In the genomic region with DNA sequence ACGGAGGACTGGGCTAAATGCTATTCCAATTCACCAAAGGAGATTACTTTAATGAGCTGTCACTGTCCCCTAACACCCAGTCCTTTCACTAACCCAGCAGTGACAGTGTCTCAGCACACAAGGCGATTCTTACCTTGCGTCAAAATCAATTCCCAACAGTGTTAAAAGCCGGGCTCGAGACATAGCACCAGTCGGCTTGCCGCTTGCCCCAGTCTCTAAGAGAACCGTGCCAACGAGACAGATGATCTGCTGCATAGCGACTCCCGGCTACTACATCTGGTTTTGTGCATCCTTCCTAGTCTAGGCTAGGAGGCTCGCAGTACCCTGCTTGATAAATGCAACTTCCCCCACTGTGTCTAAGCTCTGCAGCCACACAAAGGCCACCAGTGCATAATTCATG, we compare ENCODE assay signal across 14 mouse cellular contexts. TPM values are rescaled to one million over a fixed set of nuclear protein-coding genes. Genes with fewer than 3 reads are reported as not detected.
DNase-seq lines count a peak whose midpoint lies in the region; ATAC-seq and TF ChIP-seq lines count a peak whose summit lies in the region.
"Had no signal": no experiment of that assay in that cellular context is flagged by ENCODE, and none has a peak within 500 bp of the region (broad histone marks: within the 10 kb centered on the region; RNA-seq: fewer than 3 reads in every experiment).

No protein-coding gene starts in this region.

- H3K4me1 ChIP-seq in kidney, postnatal 0 days (replicated peaks; ENCODE audit: insufficient read depth, low read length) = no peaks in the 10 kb centered on the region
- peaks cover 20% of the 10 kb centered on the region for H3K4me1 ChIP-seq in hindbrain, embryonic 13.5 days (replicated peaks)
- no peaks in the 10 kb centered on the region; the same call in 1 of the 2 replicates for H3K4me1 ChIP-seq in midbrain, embryonic 14.5 days (ENCODE audit: control insufficient read depth, insufficient read depth, low read length)
- H3K4me1 ChIP-seq in neural tube, embryonic 15.5 days = peaks cover 6% of the 10 kb centered on the region
- H3K4me1 ChIP-seq: liver, embryonic 15.5 days had no signal

- H3K9me3 ChIP-seq in kidney, postnatal 0 days (replicated peaks; ENCODE audit: low read length) = no peaks in the 10 kb centered on the region
- H3K9me3 ChIP-seq in hindbrain, embryonic 13.5 days = 0 out of 2 replicates have a peak, but pooled peaks cover 2% of the 10 kb centered on the region
- H3K9me3 ChIP-seq in midbrain, embryonic 14.5 days (ENCODE audit: control insufficient read depth, low read length) = no peaks in the 10 kb centered on the region
- H3K9me3 ChIP-seq in neural tube, embryonic 15.5 days (replicated peaks) = no peaks in the 10 kb centered on the region
- H3K9me3 ChIP-seq: liver, embryonic 15.5 days had no signal

- no peaks in the 10 kb centered on the region for H3K27me3 ChIP-seq in kidney, postnatal 0 days (ENCODE audit: insufficient read depth, low read length)
- no peaks in the 10 kb centered on the region for H3K27me3 ChIP-seq in hindbrain, embryonic 13.5 days
- H3K27me3 ChIP-seq in midbrain, embryonic 14.5 days (ENCODE audit: control insufficient read depth, insufficient read depth, low read length) = no peaks in the 10 kb centered on the region
- no peaks in the 10 kb centered on the region for H3K27me3 ChIP-seq in neural tube, embryonic 15.5 days (replicated peaks)
- H3K27me3 ChIP-seq: limb, embryonic 13.5 days; liver, embryonic 15.5 days had no signal

- peak; percentile 46 for DNase-seq in kidney, postnatal 0 days (ENCODE audit: low spot score)
- DNase-seq in kidney, postnatal 4 days = no peak
- DNase-seq in midbrain, embryonic 14.5 days = peak; percentile 67
- no peak for DNase-seq in testis, postnatal 14 days (ENCODE audit: low spot score)
- no peak for DNase-seq in layer of hippocampus, adult 9-10 months (ENCODE audit: low spot score)
- DNase-seq: adrenal gland, adult 2 months; cerebellum, adult 8-10 months; kidney, adult 8-10 months; lung, postnatal 4 days had no signal

- 30% methylated on average over 12 of the region's 12 CpGs for WGBS in kidney, postnatal 0 days
- 44% methylated on average over 12 of the region's 12 CpGs for WGBS in hindbrain, embryonic 13.5 days
- 44% methylated on average over 12 of the region's 12 CpGs for WGBS in midbrain, embryonic 14.5 days
- 33% methylated on average over 12 of the region's 12 CpGs for WGBS in neural tube, embryonic 15.5 days

- ATAC-seq in kidney, postnatal 0 days (replicated peaks; ENCODE audit: low FRiP score, low read depth) = no peak
- ATAC-seq in hindbrain, embryonic 13.5 days (ENCODE audit: low FRiP score) = peak; percentile 57
- ATAC-seq in midbrain, embryonic 14.5 days (ENCODE audit: low FRiP score, low TSS enrichment) = 0 out of 2 replicates have a peak, but pooled peaks have one; percentile 27
- peak; percentile 59 for ATAC-seq in neural tube, embryonic 15.5 days (ENCODE audit: low FRiP score)
- ATAC-seq: CD4-positive, CD25-positive, alpha-beta regulatory T cell, adult 4 months had no signal

- TF ChIP-seq CTCF in kidney, postnatal 0 days (IDR thresholded peaks at IDR 0.05; ENCODE audit: low read depth) = no peak

- no peak overlapping the region for H3K9ac ChIP-seq in kidney, postnatal 0 days (ENCODE audit: low read depth, low read length)
- H3K9ac ChIP-seq in hindbrain, embryonic 13.5 days = 0 out of 2 replicates have a peak overlapping the region, but pooled peaks have one; percentile 30
- no peak overlapping the region for H3K9ac ChIP-seq in midbrain, embryonic 14.5 days (replicated peaks; ENCODE audit: low read length)
- H3K9ac ChIP-seq in neural tube, embryonic 15.5 days (replicated peaks) = no peak overlapping the region
- H3K9ac ChIP-seq: limb, embryonic 13.5 days; liver, embryonic 15.5 days had no signal

- no peak overlapping the region for H3K4me2 ChIP-seq in kidney, postnatal 0 days (ENCODE audit: low read length)
- peak overlapping the region; percentile 1 for H3K4me2 ChIP-seq in hindbrain, embryonic 13.5 days
- 0 out of 2 replicates have a peak overlapping the region, but pooled peaks have one; percentile 1 for H3K4me2 ChIP-seq in midbrain, embryonic 14.5 days (ENCODE audit: low read length)
- H3K4me2 ChIP-seq in neural tube, embryonic 15.5 days = peak overlapping the region; percentile 17; the same call in 1 of the 2 replicates
- H3K4me2 ChIP-seq: limb, embryonic 13.5 days; liver, embryonic 15.5 days had no signal

- no peaks in the 10 kb centered on the region for H3K36me3 ChIP-seq in kidney, postnatal 0 days (ENCODE audit: insufficient read depth, low read length)
- peaks cover 6% of the 10 kb centered on the region; the same call in 1 of the 2 replicates for H3K36me3 ChIP-seq in hindbrain, embryonic 13.5 days
- peaks cover 18% of the 10 kb centered on the region for H3K36me3 ChIP-seq in midbrain, embryonic 14.5 days (ENCODE audit: control insufficient read depth, insufficient read depth, low read length)
- no peaks in the 10 kb centered on the region for H3K36me3 ChIP-seq in neural tube, embryonic 15.5 days
- H3K36me3 ChIP-seq: liver, embryonic 15.5 days had no signal

- no peak overlapping the region for H3K27ac ChIP-seq in kidney, postnatal 0 days
- H3K27ac ChIP-seq in hindbrain, embryonic 13.5 days = peak overlapping the region; percentile 9
- 0 out of 2 replicates have a peak overlapping the region, but pooled peaks have one; percentile 15 for H3K27ac ChIP-seq in midbrain, embryonic 14.5 days (replicated peaks; ENCODE audit: low read depth, low read length)
- 0 out of 2 replicates have a peak overlapping the region, but pooled peaks have one; percentile 6 for H3K27ac ChIP-seq in neural tube, embryonic 15.5 days (replicated peaks)
- H3K27ac ChIP-seq: limb, embryonic 13.5 days; liver, embryonic 15.5 days had no signal

- no peak overlapping the region for H3K4me3 ChIP-seq in kidney, postnatal 0 days (replicated peaks; ENCODE audit: low read depth, low read length)
- H3K4me3 ChIP-seq in hindbrain, embryonic 13.5 days = no peak overlapping the region
- no peak overlapping the region for H3K4me3 ChIP-seq in midbrain, embryonic 14.5 days (replicated peaks; ENCODE audit: low read depth, low read length)
- no peak overlapping the region for H3K4me3 ChIP-seq in neural tube, embryonic 15.5 days (replicated peaks)
- H3K4me3 ChIP-seq: limb, embryonic 13.5 days; liver, embryonic 15.5 days had no signal

RNA-seq across cellular contexts. Expression of gene Sobp, which starts 12.0 kb away (rescaled TPM):
- 0.91 and 1.2 TPM in 2 replicates for polyA plus RNA-seq in kidney, postnatal 0 days (2015; fragmentation: Nextera tagmentation; extraction: Ambion mirVana)
- 12.2 and 13.2 TPM in 2 replicates for polyA plus RNA-seq in hindbrain, embryonic 13.5 days (2015; fragmentation: Nextera tagmentation; extraction: Ambion mirVana)
- 21.2 and 23.7 TPM in 2 replicates for polyA plus RNA-seq in midbrain, embryonic 14.5 days (2014; fragmentation: Nextera tagmentation; extraction: Ambion mirVana)
- 7.7 and 10.0 TPM in 2 replicates for polyA plus RNA-seq in neural tube, embryonic 15.5 days (2015; fragmentation: Nextera tagmentation; extraction: Ambion mirVana)
- polyA plus RNA-seq: CD4-positive, CD25-positive, alpha-beta regulatory T cell, adult 4 months had no signal

RNA-seq across cellular contexts. Expression of gene 9030612E09Rik, which starts 12.2 kb away (rescaled TPM):
- polyA plus RNA-seq in kidney, postnatal 0 days (2015; fragmentation: Nextera tagmentation; extraction: Ambion mirVana) = 0.62 and 0.68 TPM in 2 replicates
- 2.7 and 2.8 TPM in 2 replicates for polyA plus RNA-seq in hindbrain, embryonic 13.5 days (2015; fragmentation: Nextera tagmentation; extraction: Ambion mirVana)
- 2.2 and 2.4 TPM in 2 replicates for polyA plus RNA-seq in midbrain, embryonic 14.5 days (2014; fragmentation: Nextera tagmentation; extraction: Ambion mirVana)
- polyA plus RNA-seq in neural tube, embryonic 15.5 days (2015; fragmentation: Nextera tagmentation; extraction: Ambion mirVana) = 1.4 and 1.5 TPM in 2 replicates
- polyA plus RNA-seq: CD4-positive, CD25-positive, alpha-beta regulatory T cell, adult 4 months; liver, embryonic 15.5 days had no signal

RNA-seq across cellular contexts. Expression of gene Pdss2, which starts 59.0 kb away (rescaled TPM):
- 13.7 and 15.6 TPM in 2 replicates for polyA plus RNA-seq in kidney, postnatal 0 days (2015; fragmentation: Nextera tagmentation; extraction: Ambion mirVana)
- 16.0 and 17.4 TPM in 2 replicates for polyA plus RNA-seq in hindbrain, embryonic 13.5 days (2015; fragmentation: Nextera tagmentation; extraction: Ambion mirVana)
- 18.1 and 19.0 TPM in 2 replicates for polyA plus RNA-seq in midbrain, embryonic 14.5 days (2014; fragmentation: Nextera tagmentation; extraction: Ambion mirVana)
- polyA plus RNA-seq in neural tube, embryonic 15.5 days (2015; fragmentation: Nextera tagmentation; extraction: Ambion mirVana) = 16.1 and 16.8 TPM in 2 replicates

Comparison
In these comparisons a context has a peak if more than half of its experiments do, and no peak if none do; other contexts are left out.
1. DNase-seq: peak in kidney, postnatal 0 days (single experiment) and midbrain, embryonic 14.5 days (single experiment); none in kidney, postnatal 4 days (0 of 2), testis, postnatal 14 days (single experiment) and layer of hippocampus, adult 9-10 months (single experiment).